Mouse (Mus musculus) cerebellum, postnatal 10 days (tissue): ENCODE measurements around the gene Plpp7.
A peak's percentile ranks its signal among the peaks of the same experiment; 100 is the strongest.

Experiments used
- DNase-seq, 2 experiments: peaks; one replicate each; pipeline ENCODE4 v3.0.0; 2021; ENCODE audit warnings: mixed read lengths in 2 of 2

Gene Plpp7

GRCm38 (mm10) chr2:32104122-32104521, 8.8 kb downstream of the Plpp7 start:
- peak; percentile 25 to 26 for DNase-seq

- DNase-seq: no peak
Observed at GRCm38 (mm10) chr2:32105117-32105913, 10.0 kb downstream of the Plpp7 start.

GRCm38 (mm10) chr2:32105930-32106329, 10.6 kb downstream of the Plpp7 start:
- DNase-seq: no peak

GRCm38 (mm10) chr2:32111268-32111667, 15.9 kb downstream of the Plpp7 start:
- no peak for DNase-seq

- no peak for DNase-seq
Observed at GRCm38 (mm10) chr2:32112548-32112947, 17.2 kb downstream of the Plpp7 start.

GRCm38 (mm10) chr2:32115851-32116268, 20.5 kb downstream of the Plpp7 start:
- no peak for DNase-seq

GRCm38 (mm10) chr2:32119802-32120750, 24.7 kb downstream of the Plpp7 start:
- DNase-seq: no peak

GRCm38 (mm10) chr2:32121150-32121549, 25.8 kb downstream of the Plpp7 start:
- no peak for DNase-seq

- DNase-seq: no peak
Observed at GRCm38 (mm10) chr2:32121785-32122184, 26.5 kb downstream of the Plpp7 start.

GRCm38 (mm10) chr2:32127653-32128535, 32.6 kb downstream of the Plpp7 start:
- DNase-seq: no peak

- DNase-seq: no peak
Observed at GRCm38 (mm10) chr2:32128536-32128841, 33.2 kb downstream of the Plpp7 start.

GRCm38 (mm10) chr2:32129383-32130074, 34.2 kb downstream of the Plpp7 start:
- peak in 1 of 2 experiments; percentile 25 for DNase-seq

GRCm38 (mm10) chr2:32130435-32130834, 35.1 kb downstream of the Plpp7 start:
- DNase-seq: peak; percentile 71 to 77

GRCm38 (mm10) chr2:32131205-32131834, 36.0 kb downstream of the Plpp7 start:
- DNase-seq: no peak

GRCm38 (mm10) chr2:32131866-32132566, 36.7 kb downstream of the Plpp7 start:
- DNase-seq: no peak

- DNase-seq: peak; percentile 83 to 86
Observed at GRCm38 (mm10) chr2:32132567-32132992, 37.3 kb downstream of the Plpp7 start.

- peak; percentile 96 to 98 for DNase-seq
Observed at GRCm38 (mm10) chr2:32134039-32134438, 38.7 kb downstream of the Plpp7 start.

GRCm38 (mm10) chr2:32137667-32138266, 42.4 kb downstream of the Plpp7 start:
- DNase-seq: peak; percentile 99 to 100

- DNase-seq: no peak
Observed at GRCm38 (mm10) chr2:32139377-32139776, 44.0 kb downstream of the Plpp7 start.

GRCm38 (mm10) chr2:32140498-32140934, 45.2 kb downstream of the Plpp7 start:
- DNase-seq: no peak
